Mouse (Mus musculus) heart, adult 9 months (tissue): Measurements from ENCODE around the gene Rasgrp3.

ENCODE experiments used
- DNase-seq, 2 experiments: peaks; one replicate each; pipeline ENCODE4 v3.0.0; 2022; ENCODE audit warnings: low spot score in 2 of 2

Gene Rasgrp3

GRCm38 (mm10) chr17:75538431-75538830, 102.7 kb downstream of the Rasgrp3 start:
- DNase-seq, result no peak

- no peak for DNase-seq
Measured at GRCm38 (mm10) chr17:75539130-75539529, 103.4 kb downstream of the Rasgrp3 start.

GRCm38 (mm10) chr17:75539841-75540240, 104.1 kb downstream of the Rasgrp3 start:
- no peak for DNase-seq

GRCm38 (mm10) chr17:75543434-75543833, 107.7 kb downstream of the Rasgrp3 start:
- no peak for DNase-seq

GRCm38 (mm10) chr17:75544262-75544661, 108.6 kb downstream of the Rasgrp3 start:
- peak in 1 of 2 experiments; percentile 32 for DNase-seq

- no peak for DNase-seq
Measured at GRCm38 (mm10) chr17:75550771-75551413, 115.2 kb downstream of the Rasgrp3 start.

- DNase-seq, result peak; percentile 96 to 98
Measured at GRCm38 (mm10) chr17:75551512-75552400, 116.1 kb downstream of the Rasgrp3 start, which contains the start of gene Fam98a. TSS of gene Fam98a (minus strand) at chr17:75551946.

- DNase-seq, result no peak
Measured at GRCm38 (mm10) chr17:75557031-75557430, 121.3 kb downstream of the Rasgrp3 start.

GRCm38 (mm10) chr17:75558041-75558440, 122.3 kb downstream of the Rasgrp3 start:
- no peak for DNase-seq

- no peak for DNase-seq
Measured at GRCm38 (mm10) chr17:75575608-75576007, 139.9 kb downstream of the Rasgrp3 start.
